Mouse (Mus musculus) monocyte, adult 5-6 weeks (primary cell): Measurements from ENCODE around the gene Odc1. TPM values are rescaled to one million over a fixed set of nuclear protein-coding genes. Genes with fewer than 3 reads are reported as not detected.

Experiments
- ATAC-seq: fragments of 153-309, 156-312 bp; replicated peaks from 2 replicates; pipeline ENCODE4 v1.8.0; 2017; ENCODE audit warnings: mild to moderate bottlenecking; ENCODE audit not compliant: low TSS enrichment, insufficient number of reproducible peaks, severe bottlenecking, poor library complexity, low FRiP score
- total RNA-seq: library from RNA; stranded (forward); fragments of 200-1000, 200-491, 200-594 nt; gene quantifications from 3 replicates; pipeline ENCODE4 v1.2.3, GENCODE M21; 2017

Gene Odc1
- total RNA-seq, 1 experiment from 2014 or later: 146 TPM

- peak; percentile 38; the same call in 1 of the 2 replicates for ATAC-seq
These were observed 34.0 kb downstream of the Odc1 start for GRCm38 (mm10) chr12:17578601-17579000.

- no peak for ATAC-seq
These were observed 36.4 kb downstream of the Odc1 start for GRCm38 (mm10) chr12:17581001-17581400.

DNA sequence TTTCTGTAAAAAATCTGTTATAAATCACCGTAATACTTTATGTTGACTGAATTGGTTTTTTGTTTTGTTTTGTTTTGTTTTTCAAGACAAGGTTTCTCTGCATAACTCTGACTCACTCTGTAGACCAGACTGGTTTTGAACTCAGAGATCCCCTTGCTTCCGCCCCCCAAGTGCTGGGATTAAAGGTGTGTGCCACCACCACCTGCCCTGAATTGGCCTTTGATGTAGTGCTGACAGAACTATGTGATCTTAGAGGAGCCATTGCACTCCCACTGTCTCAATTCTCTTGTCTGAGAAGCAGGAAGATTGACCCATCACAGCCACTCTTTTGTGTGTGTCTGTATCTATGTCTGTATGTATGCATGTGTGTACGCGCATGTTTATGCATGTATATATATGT is 37.8 kb downstream of the Odc1 start:
- ATAC-seq: no peak

- ATAC-seq: no peak
These were observed 39.3 kb downstream of the Odc1 start for GRCm38 (mm10) chr12:17583860-17584259.

DNA sequence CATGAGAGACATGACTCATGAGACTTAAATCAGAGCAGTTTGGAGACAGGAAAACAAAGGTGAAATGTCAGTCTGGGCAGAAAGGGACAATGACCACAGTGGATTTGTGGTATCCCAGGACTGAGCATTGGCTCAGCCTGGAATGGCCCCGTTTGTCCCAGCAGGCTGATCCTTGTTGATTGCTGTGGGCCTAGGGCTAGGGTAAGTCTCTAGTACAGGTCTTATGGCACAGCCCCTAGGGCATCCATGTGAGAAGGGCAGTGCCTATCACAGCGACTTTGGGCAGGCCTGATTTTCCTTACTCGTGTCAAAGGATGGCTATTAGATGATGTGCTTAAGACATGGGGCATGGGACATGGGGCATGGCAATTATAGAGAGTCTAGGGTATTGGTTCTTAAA is 41.4 kb downstream of the Odc1 start:
- no peak for ATAC-seq

DNA sequence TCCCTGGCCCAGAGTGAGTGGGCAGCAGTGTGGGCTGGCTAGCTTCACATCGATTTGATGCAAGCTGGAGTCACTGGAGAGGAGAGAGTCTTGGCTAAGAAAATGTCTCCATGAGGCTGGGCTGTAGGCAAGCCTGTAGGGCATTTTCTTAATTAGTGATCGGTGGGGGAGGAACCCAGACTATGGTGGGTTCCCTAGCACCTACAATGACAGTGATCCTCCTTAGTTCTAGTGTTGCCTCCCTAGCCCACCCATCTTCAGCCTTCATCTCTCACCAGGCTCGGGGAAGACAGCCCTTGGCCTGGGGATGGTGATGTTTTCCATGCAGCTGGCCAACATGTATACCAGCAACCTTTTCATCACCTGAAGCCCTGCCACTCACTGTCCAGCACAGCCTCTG is 43.8 kb downstream of the Odc1 start:
- no peak for ATAC-seq

DNA sequence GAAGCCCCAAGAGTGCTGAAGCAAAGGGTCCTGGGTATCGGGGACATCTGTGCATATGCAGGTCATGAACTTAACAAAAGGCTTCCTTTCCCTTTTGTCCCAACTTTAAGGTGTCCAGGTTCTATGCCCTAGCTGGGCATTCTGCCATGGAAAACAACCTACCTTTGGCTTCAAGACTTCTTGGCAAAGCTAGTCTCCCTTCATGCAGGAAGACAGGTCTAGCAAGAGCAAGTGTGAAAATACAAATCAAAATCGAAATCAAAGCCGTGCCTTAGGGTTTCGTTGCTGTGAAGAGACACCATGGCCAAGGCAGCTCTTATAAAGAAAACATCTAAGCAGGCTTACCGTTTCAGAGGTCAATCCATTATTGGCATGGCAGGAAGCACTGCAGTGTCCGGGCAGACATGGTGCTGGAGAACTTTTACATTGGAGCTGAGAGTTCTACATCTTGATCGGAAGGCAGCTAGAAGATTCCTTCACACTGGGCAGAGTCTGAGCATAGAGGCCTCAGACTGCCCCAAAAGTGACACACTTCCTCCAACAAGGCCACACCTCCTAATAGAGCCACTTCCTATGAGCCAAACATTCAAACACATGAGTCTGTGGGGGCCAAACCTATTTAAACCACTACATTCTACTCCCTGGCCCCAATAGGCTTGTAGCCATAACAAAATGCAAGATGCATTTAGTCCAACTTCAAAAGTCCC is 44.5 kb downstream of the Odc1 start:
- ATAC-seq: no peak

GRCm38 (mm10) chr12:17591249-17591648 is 46.7 kb downstream of the Odc1 start:
- ATAC-seq: no peak

DNA sequence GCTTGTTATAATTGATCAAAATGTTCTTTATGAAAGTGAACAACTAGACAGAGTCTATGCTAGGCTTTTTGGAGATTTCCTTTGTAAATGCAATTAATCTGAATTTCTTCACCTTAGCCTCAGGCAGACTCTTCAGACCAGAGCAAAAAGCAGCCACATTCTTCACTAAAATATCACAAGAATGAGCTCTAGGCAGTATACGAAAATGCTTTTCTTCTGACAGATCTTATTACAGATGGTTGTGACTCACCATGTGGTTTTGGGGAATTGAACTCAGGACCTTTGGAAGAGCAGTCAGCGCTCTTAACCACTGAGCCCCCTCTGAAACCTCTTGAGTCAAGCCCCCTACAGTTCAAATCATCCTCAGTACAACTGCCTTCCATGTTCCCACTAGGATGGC is 49.4 kb downstream of the Odc1 start:
- no peak for ATAC-seq

- ATAC-seq: no peak
These were observed 50.1 kb downstream of the Odc1 start for GRCm38 (mm10) chr12:17594701-17595100.

- no peak for ATAC-seq
These were observed 50.6 kb downstream of the Odc1 start for GRCm38 (mm10) chr12:17595166-17595565.

Other genes with a start within 250 kb of the Odc1 start
- not detected in 3 replicates for gene Atp6v1c2, start 215.4 kb upstream of the Odc1 start, total RNA-seq
- gene Nol10, start 196.3 kb upstream of the Odc1 start, total RNA-seq: 8.7 to 10.5 TPM (median 9.5 TPM) in 3 replicates
- gene Hpcal1, start 146.1 kb downstream of the Odc1 start, total RNA-seq: 30.2 to 51.8 TPM (median 42.3 TPM) in 3 replicates